Mouse (Mus musculus) erythroblast, embryonic 14.5 days (primary cell): Measurements from ENCODE around the gene Slco2a1.

ENCODE experiments used
- GATA1 ChIP-seq: IDR thresholded peaks from 2 replicates; pipeline ENCODE4 v1.6.1; 2012; ENCODE audit warnings: low read length, inconsistent platforms, mixed read lengths
- TAL1 ChIP-seq: IDR thresholded peaks from 3 replicates; pipeline ENCODE4 v1.6.1; 2012; ENCODE audit warnings: low read length, inconsistent platforms, mixed read lengths

GRCm38 (mm10) chr9:103114326-103114725 is 125.8 kb downstream of the Slco2a1 start:
- TF ChIP-seq GATA1 (no peak), TAL1 (no peak)
